Mouse (Mus musculus) liver, adult 2 months (tissue): ENCODE data around the gene Art3.

Source experiments
- CTCF ChIP-seq: fragments of 200-500 bp; IDR thresholded peaks from 2 replicates; pipeline ENCODE4 v1.5.1; 2011; ENCODE audit warnings: low read depth, low read length, control low read depth
- POLR2A ChIP-seq: fragments of 200-500 bp; IDR thresholded peaks from 2 replicates; pipeline ENCODE4 v1.6.1; 2011; ENCODE audit warnings: low read length, control low read depth; ENCODE audit not compliant: insufficient read depth; ENCODE audit errors: extremely low read depth

- TF ChIP-seq POLR2A (no peak), CTCF (no peak)
These were observed 27.3 kb upstream of the Art3 start for GRCm38 (mm10) chr5:92304291-92304690.
